Mouse (Mus musculus) CH12.LX (cell line): ENCODE data around the gene Taldo1. TPM values are rescaled to one million over a fixed set of nuclear protein-coding genes. Genes with fewer than 3 reads are reported as not detected.

Experiments used
- DNase-seq: peaks from one replicate; pipeline ENCODE4 v3.0.0-alpha.2; 2013; ENCODE audit errors: extremely low read depth
- H3K27ac ChIP-seq: 2 replicates; pipeline ENCODE4 v1.5.1; 2012; ENCODE audit warnings: low read depth, mild to moderate bottlenecking, control low read depth, moderate library complexity; ENCODE audit not compliant: insufficient read depth
- H3K27me3 ChIP-seq: replicated peaks from 2 replicates; pipeline ENCODE3; 2012; ENCODE audit warnings: inconsistent platforms
- H3K36me3 ChIP-seq, 2 experiments: replicated peaks in 1 of 2; 2 replicates each; pipeline versions ENCODE3 to v1.6.1; 2012; ENCODE audit warnings: inconsistent platforms in 1 of 2, low read length in 1 of 2, mild to moderate bottlenecking in 1 of 2, mixed read lengths in 1 of 2, moderate library complexity in 1 of 2; ENCODE audit not compliant: control insufficient read depth in 1 of 2, insufficient read depth in 1 of 2
- H3K4me1 ChIP-seq, 2 experiments: 2 replicates each; pipeline ENCODE4 v1.6.1; 2012; ENCODE audit warnings: inconsistent platforms in 1 of 2, moderate library complexity in 1 of 2; ENCODE audit not compliant: insufficient read depth in 2 of 2, control insufficient read depth in 1 of 2
- H3K4me2 ChIP-seq: 2 replicates; pipeline ENCODE4 v1.6.1; 2012; ENCODE audit warnings: low read depth, mild to moderate bottlenecking, control low read depth; ENCODE audit not compliant: poor library complexity, insufficient read depth, severe bottlenecking
- H3K4me3 ChIP-seq, 3 experiments: fragments of 150-350 bp in 1 of 3; sonication (generic) in 1 of 3; replicated peaks in 1 of 3; 2 replicates each; pipeline versions ENCODE3 to v1.5.1; 2011 to 2012; ENCODE audit warnings: low read depth in 2 of 3, low read length in 2 of 3, mild to moderate bottlenecking in 2 of 3, moderate library complexity in 2 of 3, control low read depth in 1 of 3, improper control_type of control experiment in 1 of 3, inconsistent platforms in 1 of 3, mixed read lengths in 1 of 3; ENCODE audit not compliant: poor library complexity in 1 of 3
- H3K79me2 ChIP-seq: replicated peaks from 2 replicates; pipeline ENCODE4 v1.6.1; 2012; ENCODE audit warnings: mild to moderate bottlenecking, moderate library complexity; ENCODE audit not compliant: control insufficient read depth, poor library complexity, insufficient read depth, severe bottlenecking; ENCODE audit errors: extremely low read depth
- H3K9ac ChIP-seq: 2 replicates; pipeline ENCODE4 v1.6.1; 2012; ENCODE audit warnings: low read depth, mild to moderate bottlenecking, control low read depth, moderate library complexity; ENCODE audit not compliant: insufficient read depth
- H3K9me3 ChIP-seq: replicated peaks from 2 replicates; pipeline ENCODE3; 2012; ENCODE audit warnings: low read length, inconsistent platforms, mixed read lengths
- BHLHE40 ChIP-seq: IDR thresholded peaks from 2 replicates; pipeline ENCODE4 v1.6.1; 2011; ENCODE audit warnings: mild to moderate bottlenecking, low read depth, low read length, improper control_type of control experiment
- CTCF ChIP-seq, 2 experiments: IDR thresholded peaks in 1 of 2; conservative IDR thresholded peaks in 1 of 2; 2 replicates each; pipeline ENCODE4 v1.5.1; 2011 to 2012; ENCODE audit warnings: low read depth in 2 of 2, low read length in 2 of 2, improper control_type of control experiment in 1 of 2, inconsistent platforms in 1 of 2, mild to moderate bottlenecking in 1 of 2, moderate library complexity in 1 of 2
- E2F4 ChIP-seq: IDR thresholded peaks from 2 replicates; pipeline ENCODE4 v1.6.1; 2011; ENCODE audit warnings: low read depth, low read length, improper control_type of control experiment; ENCODE audit not compliant: insufficient replicate concordance
- ELF1 ChIP-seq: IDR thresholded peaks from 2 replicates; pipeline ENCODE4 v1.6.1; 2014; ENCODE audit warnings: low read depth, mild to moderate bottlenecking, inconsistent platforms, low read length, improper control_type of control experiment
- GABPA ChIP-seq: IDR thresholded peaks from 2 replicates; pipeline ENCODE4 v1.6.1; 2012; ENCODE audit warnings: low read depth, low read length, improper control_type of control experiment, inconsistent platforms; ENCODE audit not compliant: insufficient replicate concordance
- HCFC1 ChIP-seq: IDR thresholded peaks from 2 replicates; pipeline ENCODE4 v1.6.1; 2012; ENCODE audit warnings: low read depth, mild to moderate bottlenecking, inconsistent platforms, low read length, improper control_type of control experiment
- JUND ChIP-seq: conservative IDR thresholded peaks from 2 replicates; pipeline ENCODE4 v1.6.1; 2011; ENCODE audit warnings: low read depth, low read length, improper control_type of control experiment
- KAT2A ChIP-seq: IDR thresholded peaks from 2 replicates; pipeline ENCODE4 v1.6.1; 2012; ENCODE audit warnings: low read length, improper control_type of control experiment, inconsistent platforms; ENCODE audit not compliant: insufficient replicate concordance
- MAFK ChIP-seq: IDR thresholded peaks from 2 replicates; pipeline ENCODE4 v1.6.1; 2011; ENCODE audit warnings: low read length, improper control_type of control experiment; ENCODE audit not compliant: insufficient replicate concordance
- MAX ChIP-seq: IDR thresholded peaks from 2 replicates; pipeline ENCODE4 v1.6.1; 2011; ENCODE audit warnings: low read length, improper control_type of control experiment
- MAZ ChIP-seq: IDR thresholded peaks from 2 replicates; pipeline ENCODE4 v1.6.1; 2012; ENCODE audit warnings: low read depth, mild to moderate bottlenecking, inconsistent platforms, low read length, improper control_type of control experiment, moderate library complexity
- MEF2A ChIP-seq: IDR thresholded peaks from 2 replicates; pipeline ENCODE4 v1.6.1; 2014; ENCODE audit warnings: low read depth, mild to moderate bottlenecking, inconsistent platforms, low read length, improper control_type of control experiment, borderline replicate concordance
- MXI1 ChIP-seq: IDR thresholded peaks from 2 replicates; pipeline ENCODE4 v1.6.1; 2011; ENCODE audit warnings: mild to moderate bottlenecking, low read depth, low read length, improper control_type of control experiment
- NRF1 ChIP-seq: IDR thresholded peaks from 2 replicates; pipeline ENCODE4 v1.6.1; 2014; ENCODE audit warnings: low read depth, mild to moderate bottlenecking, inconsistent platforms, low read length, improper control_type of control experiment, moderate library complexity
- POLR2AphosphoS2 ChIP-seq: IDR thresholded peaks from 2 replicates; pipeline ENCODE4 v1.6.1; 2011; ENCODE audit warnings: low read depth, low read length, improper control_type of control experiment
- RAD21 ChIP-seq: IDR thresholded peaks from 2 replicates; pipeline ENCODE4 v1.6.1; 2011; ENCODE audit warnings: low read depth, mild to moderate bottlenecking, low read length, improper control_type of control experiment, moderate library complexity
- SIN3A ChIP-seq: IDR thresholded peaks from 2 replicates; pipeline ENCODE4 v1.6.1; 2012; ENCODE audit warnings: low read length, improper control_type of control experiment, inconsistent platforms
- SMC3 ChIP-seq: IDR thresholded peaks from 2 replicates; pipeline ENCODE4 v1.6.1; 2011; ENCODE audit warnings: low read depth, low read length, improper control_type of control experiment
- TBP ChIP-seq: conservative IDR thresholded peaks from 2 replicates; pipeline ENCODE4 v1.6.1; 2011; ENCODE audit warnings: low read depth, low read length, improper control_type of control experiment
- TCF12 ChIP-seq: IDR thresholded peaks from 2 replicates; pipeline ENCODE4 v1.6.1; 2014; ENCODE audit warnings: low read depth, mild to moderate bottlenecking, inconsistent platforms, low read length, improper control_type of control experiment
- USF1 ChIP-seq: IDR thresholded peaks from 2 replicates; pipeline ENCODE4 v1.6.1; 2014; ENCODE audit warnings: low read depth, mild to moderate bottlenecking, inconsistent platforms, low read length, improper control_type of control experiment
- USF2 ChIP-seq: conservative IDR thresholded peaks from 2 replicates; pipeline ENCODE4 v1.6.1; 2011; ENCODE audit warnings: low read depth, low read length, improper control_type of control experiment
- ZMIZ1 ChIP-seq: IDR thresholded peaks from 2 replicates; pipeline ENCODE4 v1.6.1; 2012; ENCODE audit warnings: low read depth, mild to moderate bottlenecking, inconsistent platforms, low read length, improper control_type of control experiment
- dilution Hi-C: fragments of 300-500 bp; cut with MboI; formaldehyde crosslinking; loops from 2 replicates; pipeline ENCODE4 v1.14.3; 2020; ENCODE audit warnings: low sequenced_read_pairs; ENCODE audit not compliant: extremely low pct_unique_long_range_greater_than_20kb, extremely low pct_ligation_motif_present
- in situ Hi-C: fragments of 300-500 bp; cut with MboI; formaldehyde crosslinking; loops from 3 replicates; pipeline ENCODE4 v1.14.3; 2019; ENCODE audit warnings: low sequenced_read_pairs, low pct_ligation_motif_present, low pct_unique_long_range_greater_than_20kb, mixed read lengths
- polyA plus RNA-seq: library from polyadenylated mRNA; unstranded; fragments of >175 nt; gene quantifications from 2 replicates; pipeline ENCODE4 v1.2.1, GENCODE M21; 2012; ENCODE audit warnings: low read depth; ENCODE audit not compliant: insufficient read length
- total RNA-seq, 2 experiments: library from RNA; depleted of rRNA; stranded (reverse); fragments of 300-350 nt in 1 of 2; fragments of >200 nt in 1 of 2; gene quantifications; 2 replicates each; pipeline ENCODE4 v1.2.3; 2012 to 2014

The Taldo1 gene
- total and polyA plus RNA-seq, 3 experiments = 129 to 228 (median 188) TPM

DNA sequence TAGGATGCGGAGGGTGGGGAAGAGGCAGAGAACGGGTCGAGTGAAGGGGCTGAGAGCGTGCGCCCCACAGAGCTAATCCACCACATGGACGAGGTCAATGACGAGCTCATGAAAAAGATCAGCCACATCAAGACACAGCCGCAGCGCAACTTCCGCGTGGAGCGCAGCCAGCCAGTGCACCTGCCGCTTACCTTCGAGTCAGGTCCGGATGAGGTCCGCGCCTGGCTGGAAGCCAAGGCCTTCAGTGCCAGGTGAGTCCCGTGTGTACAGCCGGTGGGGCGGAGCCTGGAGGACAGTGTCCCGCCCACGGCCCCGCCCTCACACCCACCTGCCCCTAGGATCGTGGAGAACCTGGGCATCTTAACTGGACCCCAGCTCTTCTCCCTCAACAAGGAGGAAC is 30.5 kb upstream of the Taldo1 start:
- H3K36me3 ChIP-seq = no peaks in the 10 kb centered on the region
- no peak overlapping the region for H3K9ac ChIP-seq
- dilution Hi-C loops (no loop called here), in situ Hi-C loops (loop anchor here (10.0 to 25.0 kb wide), 2 partner anchors 97 to 374 kb away; partner anchors contain the start of gene Irf7)
- no peak overlapping the region for H3K4me2 ChIP-seq
- no peaks in the 10 kb centered on the region for H3K79me2 ChIP-seq
- peaks cover 22% of the 10 kb centered on the region for H3K27me3 ChIP-seq
- no peak overlapping the region for H3K4me3 ChIP-seq
- H3K9me3 ChIP-seq = no peaks in the 10 kb centered on the region
- H3K4me1 ChIP-seq = peaks cover 11 to 23% of the 10 kb centered on the region in 2 experiments
- TF ChIP-seq E2F4 (no peak), USF2 (no peak), MAZ (no peak), POLR2AphosphoS2 (no peak), SIN3A (no peak)
- H3K27ac ChIP-seq = no peak overlapping the region
- no peak for DNase-seq

DNA sequence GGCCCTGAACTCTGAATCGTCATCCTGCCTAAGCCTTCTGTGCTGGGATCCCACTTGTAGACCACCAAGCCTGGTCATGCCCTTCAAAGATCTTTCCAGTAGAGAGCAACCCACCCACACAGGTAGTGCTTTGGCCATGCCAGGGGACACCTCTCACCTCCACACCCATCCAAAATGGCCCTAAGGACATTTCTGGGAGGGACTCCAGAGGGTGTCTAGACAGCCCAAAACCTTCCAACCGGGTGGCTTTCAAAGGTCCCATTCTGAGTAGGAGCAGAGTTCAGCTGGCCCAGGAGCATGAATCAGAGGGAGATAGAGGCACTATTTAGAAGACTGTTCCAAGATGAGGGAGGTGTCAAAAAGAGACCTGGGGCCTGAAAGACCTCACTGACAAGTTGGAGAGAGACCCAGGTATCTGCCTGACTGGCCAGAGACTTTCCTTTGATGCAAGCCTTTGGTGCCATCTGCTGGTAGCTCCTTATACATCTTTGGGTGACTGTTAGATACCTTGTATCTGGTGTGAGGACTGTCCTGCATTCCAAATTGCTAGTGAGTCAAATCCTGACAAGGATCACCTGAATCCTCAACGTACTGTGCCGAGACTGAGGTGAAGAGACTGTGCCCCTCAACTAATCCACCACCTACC is 28.8 kb upstream of the Taldo1 start:
- DNase-seq = peak; percentile 78
- Histone ChIP-seq H3K27me3 (peaks cover 14% of the 10 kb centered on the region), H3K4me2 (no peak overlapping the region), H3K27ac (no peak overlapping the region), H3K4me3 (no peak overlapping the region), H3K4me1 (peaks cover 7 to 16% of the 10 kb centered on the region in 2 experiments), H3K9me3 (peaks cover 5% of the 10 kb centered on the region), H3K79me2 (no peaks in the 10 kb centered on the region), H3K9ac (no peak overlapping the region)
- in situ Hi-C loops = loop anchor here (10.0 to 25.0 kb wide), 2 partner anchors 98 to 376 kb away; partner anchors contain the start of gene Irf7
- dilution Hi-C loops = no loop called here
- TF ChIP-seq RAD21 (peak; percentile 92), SMC3 (peak; percentile 79), CTCF (conservative IDR thresholded peaks at IDR 0.05 in 1 of 2, IDR thresholded peaks at IDR 0.05 in 1 of 2; ENCODE audit: low read depth in 2 of 2, low read length in 2 of 2) (peak; percentile 77 to 92), ZMIZ1 (no peak)
- TF ChIP-seq, all 38 proteins: peak for 3
- no peaks in the 10 kb centered on the region for H3K36me3 ChIP-seq

DNA sequence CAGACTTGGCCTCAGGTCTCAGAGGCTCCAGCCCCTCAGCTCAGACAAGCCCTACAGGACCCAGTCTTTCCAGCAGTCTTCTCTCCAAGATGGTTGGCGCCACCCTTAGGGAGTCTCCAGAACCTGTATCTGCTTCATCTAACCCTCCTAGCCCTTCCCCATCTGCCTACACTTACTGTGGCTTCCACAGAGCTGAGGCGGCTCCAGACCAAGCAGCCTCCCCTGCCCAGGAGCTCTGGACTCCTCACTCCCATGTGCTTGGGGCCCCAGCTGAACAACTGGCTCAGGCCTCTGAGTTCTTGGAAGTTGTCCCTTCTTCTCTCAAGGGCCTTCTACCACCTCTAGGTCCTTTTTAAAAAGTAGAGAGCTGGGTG is 28.3 kb upstream of the Taldo1 start:
- DNase-seq = no peak
- H3K27ac ChIP-seq = no peak overlapping the region
- no peak overlapping the region for H3K4me3 ChIP-seq
- peaks cover 5% of the 10 kb centered on the region for H3K9me3 ChIP-seq
- H3K9ac ChIP-seq = no peak overlapping the region
- dilution Hi-C loops (no loop called here), in situ Hi-C loops (loop anchor here (10.0 to 25.0 kb wide), 2 partner anchors 99 to 376 kb away; partner anchors contain the start of gene Irf7)
- H3K4me1 ChIP-seq = peaks cover 7 to 16% of the 10 kb centered on the region in 2 experiments
- H3K36me3 ChIP-seq = no peaks in the 10 kb centered on the region
- no peak overlapping the region for H3K4me2 ChIP-seq
- H3K27me3 ChIP-seq = peaks cover 14% of the 10 kb centered on the region
- no peak for TF ChIP-seq ZMIZ1
- TF ChIP-seq TCF12 = no peak
- no peak for TF ChIP-seq MAZ
- TF ChIP-seq USF2 = no peak
- TF ChIP-seq MXI1 = no peak
- TF ChIP-seq POLR2AphosphoS2 = no peak
- no peak for TF ChIP-seq JUND
- TF ChIP-seq SIN3A = no peak
- no peak for TF ChIP-seq KAT2A
- no peak for TF ChIP-seq TBP
- TF ChIP-seq GABPA = no peak
- no peak for TF ChIP-seq HCFC1
- TF ChIP-seq MEF2A = no peak
- no peak for TF ChIP-seq NRF1
- TF ChIP-seq RAD21 = no peak
- TF ChIP-seq MAX = no peak
- no peak for TF ChIP-seq USF1
- TF ChIP-seq BHLHE40 = no peak
- TF ChIP-seq ELF1 = no peak
- no peak for TF ChIP-seq MAFK
- H3K79me2 ChIP-seq = no peaks in the 10 kb centered on the region
